Mouse (Mus musculus) embryo, embryonic 11.5 days (tissue): ENCODE measurements around the gene Xbp1.
"Not testable (repeated sequence)": the region's sequence is repeated elsewhere in the genome, so short reads cannot be mapped to it uniquely, and the experiment has no call there.

Source experiments
- DNase-seq: peaks from one replicate; pipeline ENCODE4 v3.0.0-alpha.2; 2012; ENCODE audit warnings: low read depth, low spot score

The Xbp1 gene

GRCm38 (mm10) chr11:5528841-5529240 lies 8.4 kb downstream of the Xbp1 start:
- no peak for DNase-seq

- no peak for DNase-seq
Measured at GRCm38 (mm10) chr11:5530172-5530571, 9.7 kb downstream of the Xbp1 start.

GRCm38 (mm10) chr11:5530717-5531116 lies 10.3 kb downstream of the Xbp1 start:
- DNase-seq: no peak

GRCm38 (mm10) chr11:5533108-5533507 lies 12.6 kb downstream of the Xbp1 start:
- no peak for DNase-seq

GRCm38 (mm10) chr11:5537454-5537853 lies 17.0 kb downstream of the Xbp1 start:
- DNase-seq: not testable (repeated sequence)

GRCm38 (mm10) chr11:5540331-5540730 lies 19.9 kb downstream of the Xbp1 start:
- no peak for DNase-seq

- DNase-seq: peak; percentile 14
Measured at GRCm38 (mm10) chr11:5541230-5541798, 20.9 kb downstream of the Xbp1 start.

GRCm38 (mm10) chr11:5541799-5542481 lies 21.5 kb downstream of the Xbp1 start, which contains the start of gene Ccdc117:
TSS of gene Ccdc117 (minus strand) at chr11:5542187.
- DNase-seq: peak; percentile 81

GRCm38 (mm10) chr11:5542482-5543185 lies 22.2 kb downstream of the Xbp1 start:
- DNase-seq: no peak

GRCm38 (mm10) chr11:5543281-5543680 lies 22.8 kb downstream of the Xbp1 start:
- no peak for DNase-seq

- not testable (repeated sequence) for DNase-seq
Measured at GRCm38 (mm10) chr11:5544709-5545108, 24.2 kb downstream of the Xbp1 start.

GRCm38 (mm10) chr11:5545457-5545856 lies 25.0 kb downstream of the Xbp1 start:
- no peak for DNase-seq

- DNase-seq: no peak
Measured at GRCm38 (mm10) chr11:5546693-5547092, 26.2 kb downstream of the Xbp1 start.

- DNase-seq: no peak
Measured at GRCm38 (mm10) chr11:5551430-5551829, 31.0 kb downstream of the Xbp1 start.

- DNase-seq: no peak
Measured at GRCm38 (mm10) chr11:5551931-5552330, 31.5 kb downstream of the Xbp1 start.

GRCm38 (mm10) chr11:5560273-5560672 lies 39.8 kb downstream of the Xbp1 start:
- no peak for DNase-seq

- no peak for DNase-seq
Measured at GRCm38 (mm10) chr11:5562625-5563268, 42.3 kb downstream of the Xbp1 start.

- no peak for DNase-seq
Measured at GRCm38 (mm10) chr11:5563898-5564297, 43.4 kb downstream of the Xbp1 start.

- DNase-seq: no peak
Measured at GRCm38 (mm10) chr11:5565596-5565995, 45.1 kb downstream of the Xbp1 start.

- DNase-seq: no peak
Measured at GRCm38 (mm10) chr11:5566506-5566905, 46.0 kb downstream of the Xbp1 start.

- DNase-seq: no peak
Measured at GRCm38 (mm10) chr11:5567654-5568053, 47.2 kb downstream of the Xbp1 start.

- no peak for DNase-seq
Measured at GRCm38 (mm10) chr11:5568082-5568481, 47.6 kb downstream of the Xbp1 start.
